Mouse (Mus musculus) erythroblast, embryonic 14.5 days (primary cell): ENCODE data around the gene Olfr1444.

Experiments used
- GATA1 ChIP-seq: IDR thresholded peaks from 2 replicates; pipeline ENCODE4 v1.6.1; 2012; ENCODE audit warnings: low read length, inconsistent platforms, mixed read lengths
- TAL1 ChIP-seq: IDR thresholded peaks from 3 replicates; pipeline ENCODE4 v1.6.1; 2012; ENCODE audit warnings: low read length, inconsistent platforms, mixed read lengths

DNA sequence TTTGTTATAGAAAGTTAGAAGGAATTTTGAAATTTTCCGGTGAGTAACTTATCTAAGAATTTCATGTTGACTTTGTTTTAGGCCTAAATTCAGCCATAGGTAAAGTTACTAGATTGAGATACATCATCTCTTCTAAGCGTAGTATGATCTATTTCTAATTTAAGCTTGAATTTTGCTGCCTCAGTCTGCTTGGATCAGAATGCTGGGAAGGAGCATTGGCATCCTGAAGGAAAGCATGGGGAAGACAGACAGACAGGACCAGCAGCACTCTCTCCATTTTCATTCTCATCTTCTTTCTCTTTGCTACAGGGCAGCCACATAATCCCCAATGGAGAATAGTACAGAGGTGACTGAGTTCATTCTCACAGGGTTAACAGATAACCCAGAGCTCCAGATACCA lies 26.5 kb downstream of the Olfr1444 start, which contains the start of gene Olfr1445:
- no peak for TF ChIP-seq GATA1
- TF ChIP-seq TAL1 = no peak
